Mouse (Mus musculus) limb, embryonic 12.5 days (tissue): ENCODE measurements at regions not wholly inside any gene's neighbourhood (a gene's known extent, or its start where the extent isn't known, plus 50 kb on each side); places are given as distances from the start of the nearest gene placed in this dataset.

Source experiments
- ATAC-seq: fragments of 200-750 bp; cut with Nextera tagmentation; 2 replicates; pipeline ENCODE4 v1.8.0; 2017; ENCODE audit warnings: low read depth, moderate TSS enrichment; ENCODE audit not compliant: insufficient number of reproducible peaks, insufficient read depth, low FRiP score, low TSS enrichment
- H3K27ac ChIP-seq: fragments of 300-500 bp; sonication (generic); 2 replicates; pipeline ENCODE4 v1.5.1; 2016; ENCODE audit warnings: mild to moderate bottlenecking, moderate library complexity
- H3K27me3 ChIP-seq: fragments of 300-500 bp; sonication (generic); 2 replicates; pipeline ENCODE4 v1.6.1; 2016; ENCODE audit warnings: mild to moderate bottlenecking, moderate library complexity
- H3K36me3 ChIP-seq: fragments of 300-500 bp; sonication (generic); 2 replicates; pipeline ENCODE4 v1.6.1; 2016; ENCODE audit warnings: mild to moderate bottlenecking, moderate library complexity
- H3K4me1 ChIP-seq: fragments of 300-500 bp; sonication (generic); replicated peaks from 2 replicates; pipeline ENCODE4 v1.6.1; 2016
- H3K4me2 ChIP-seq: fragments of 300-500 bp; sonication (generic); 2 replicates; pipeline ENCODE4 v1.6.1; 2016; ENCODE audit warnings: mild to moderate bottlenecking, moderate library complexity
- H3K4me3 ChIP-seq: fragments of 300-500 bp; sonication (generic); replicated peaks from 2 replicates; pipeline ENCODE4 v1.5.1; 2016; ENCODE audit warnings: mild to moderate bottlenecking
- H3K9ac ChIP-seq: fragments of 300-500 bp; sonication (generic); replicated peaks from 2 replicates; pipeline ENCODE4 v1.6.1; 2016; ENCODE audit warnings: mild to moderate bottlenecking, moderate library complexity
- H3K9me3 ChIP-seq: fragments of 300-500 bp; sonication (generic); 2 replicates; pipeline ENCODE4 v1.6.1; 2016; ENCODE audit warnings: mild to moderate bottlenecking, moderate library complexity
- WGBS: fragments of 180-500 bp; shearing (Covaris S2); methylation state at CpG from one replicate; pipeline ENCODE4 v1.1.7; 2016; 5-methylcytosine and 5-hydroxymethylcytosine counted together

DNA sequence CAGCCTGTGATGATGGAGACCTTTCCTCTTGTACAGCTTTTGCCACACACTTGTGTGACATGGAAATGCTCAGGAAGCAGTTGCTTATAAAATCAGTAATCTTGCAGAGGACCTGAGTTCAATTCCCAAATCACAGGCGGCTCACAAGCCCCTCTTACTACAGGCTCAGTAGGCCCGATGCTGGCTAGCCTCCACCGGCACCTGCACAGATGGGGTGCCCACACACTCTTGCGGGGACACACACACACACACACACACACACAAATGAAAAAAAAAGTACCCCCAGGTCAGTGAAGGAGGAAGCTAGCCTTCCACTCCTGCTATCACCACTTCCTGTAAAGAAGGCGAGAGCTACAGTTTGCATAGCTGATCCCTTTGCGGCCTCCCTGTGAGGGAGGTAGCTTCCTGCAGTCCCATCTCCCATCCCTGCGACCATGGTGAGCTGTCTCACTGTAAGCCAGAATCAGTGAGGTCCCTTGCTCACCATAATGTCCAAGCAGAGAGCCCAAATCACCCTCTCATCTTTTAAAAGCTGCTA, 462.2 kb downstream of the Cd83 start:
- Histone ChIP-seq H3K9me3 (no peaks in the 10 kb centered on the region), H3K4me1 (peaks cover 16% of the 10 kb centered on the region), H3K36me3 (no peaks in the 10 kb centered on the region), H3K4me2 (no peak overlapping the region), H3K9ac (no peak overlapping the region), H3K27ac (no peak overlapping the region), H3K27me3 (no peaks in the 10 kb centered on the region), H3K4me3 (no peak overlapping the region)
- no peak for ATAC-seq
- WGBS = 80% methylated on average over 7 of the region's 7 CpGs

DNA sequence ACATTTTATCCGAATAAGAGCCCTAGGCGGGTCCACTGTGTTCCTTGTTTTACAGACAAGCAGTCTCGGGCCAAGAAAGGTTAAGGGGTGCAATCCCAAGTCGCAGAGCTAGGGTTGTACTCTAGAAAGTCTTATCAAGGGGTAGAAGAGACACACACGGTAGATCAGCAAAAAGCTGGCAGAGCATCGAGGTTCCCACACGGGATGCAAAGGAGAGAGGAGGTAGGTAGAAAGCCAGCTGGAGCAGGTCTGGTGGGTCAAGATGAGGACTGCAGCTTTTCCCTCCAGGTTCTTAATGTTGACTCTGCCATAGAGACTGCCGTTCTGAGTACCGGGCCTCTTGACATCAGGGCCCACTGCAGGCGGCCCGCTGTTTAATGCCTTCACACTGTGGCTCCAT, 463.3 kb downstream of the Cd83 start:
- WGBS = 69% methylated on average over 11 of the region's 11 CpGs
- Histone ChIP-seq H3K4me1 (peaks cover 25% of the 10 kb centered on the region), H3K9ac (no peak overlapping the region), H3K27me3 (no peaks in the 10 kb centered on the region), H3K9me3 (no peaks in the 10 kb centered on the region), H3K27ac (0 out of 2 replicates have a peak overlapping the region, but pooled peaks have one; percentile 46), H3K4me3 (no peak overlapping the region), H3K4me2 (no peak overlapping the region; the same call in 1 of the 2 replicates), H3K36me3 (no peaks in the 10 kb centered on the region)
- no peak for ATAC-seq

DNA sequence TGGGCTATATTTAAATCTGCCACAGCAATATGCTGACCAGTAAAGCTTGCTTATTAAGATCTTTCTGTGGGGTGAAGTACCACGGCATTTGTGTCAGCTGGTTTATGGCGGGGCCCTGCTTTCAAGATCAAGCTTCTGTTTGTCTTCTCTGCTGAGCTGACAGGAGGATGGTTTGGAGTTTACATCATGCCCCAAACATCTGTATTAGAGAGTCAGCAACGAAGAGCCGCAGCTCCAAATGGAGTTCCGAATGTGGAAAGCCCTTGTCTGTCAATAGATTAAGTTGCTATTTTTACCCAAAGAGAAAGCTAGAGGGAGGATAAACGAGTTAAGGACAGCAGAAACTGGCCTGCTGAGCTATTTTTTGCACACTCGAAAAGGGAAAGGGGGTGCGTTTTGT, 463.8 kb downstream of the Cd83 start:
- Histone ChIP-seq H3K27ac (peak overlapping the region; percentile 46; the same call in 1 of the 2 replicates), H3K4me2 (no peak overlapping the region; the same call in 1 of the 2 replicates), H3K4me1 (peaks cover 25% of the 10 kb centered on the region), H3K36me3 (no peaks in the 10 kb centered on the region), H3K9me3 (no peaks in the 10 kb centered on the region), H3K27me3 (no peaks in the 10 kb centered on the region), H3K9ac (no peak overlapping the region), H3K4me3 (no peak overlapping the region)
- 37% methylated on average over 8 of the region's 8 CpGs for WGBS
- no peak for ATAC-seq

DNA sequence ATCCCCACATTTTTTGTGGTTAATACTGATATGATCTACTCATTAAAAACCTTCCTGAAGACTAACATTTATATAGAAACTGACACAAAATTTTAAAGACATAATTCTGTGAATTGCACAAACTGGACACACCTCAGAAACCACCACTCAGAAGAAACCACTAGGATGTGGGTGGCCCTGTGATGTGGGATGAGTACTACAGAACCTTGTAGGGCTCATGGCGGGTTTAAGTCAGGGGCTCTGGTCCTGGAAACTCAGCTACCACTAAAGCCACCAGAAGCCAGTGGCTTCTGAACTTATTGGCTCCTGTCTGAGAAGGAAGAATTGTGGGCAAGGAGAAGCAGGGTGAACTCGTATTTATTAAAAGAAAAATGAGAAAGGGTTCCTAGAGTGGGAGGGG, 464.5 kb downstream of the Cd83 start:
- 81% methylated on average over 2 of the region's 2 CpGs for WGBS
- H3K4me1 ChIP-seq = peaks cover 25% of the 10 kb centered on the region
- no peak overlapping the region for H3K27ac ChIP-seq
- H3K36me3 ChIP-seq = no peaks in the 10 kb centered on the region
- H3K4me3 ChIP-seq = no peak overlapping the region
- ATAC-seq = no peak
- H3K27me3 ChIP-seq = no peaks in the 10 kb centered on the region
- H3K9ac ChIP-seq = no peak overlapping the region
- no peaks in the 10 kb centered on the region for H3K9me3 ChIP-seq
- H3K4me2 ChIP-seq = no peak overlapping the region

DNA sequence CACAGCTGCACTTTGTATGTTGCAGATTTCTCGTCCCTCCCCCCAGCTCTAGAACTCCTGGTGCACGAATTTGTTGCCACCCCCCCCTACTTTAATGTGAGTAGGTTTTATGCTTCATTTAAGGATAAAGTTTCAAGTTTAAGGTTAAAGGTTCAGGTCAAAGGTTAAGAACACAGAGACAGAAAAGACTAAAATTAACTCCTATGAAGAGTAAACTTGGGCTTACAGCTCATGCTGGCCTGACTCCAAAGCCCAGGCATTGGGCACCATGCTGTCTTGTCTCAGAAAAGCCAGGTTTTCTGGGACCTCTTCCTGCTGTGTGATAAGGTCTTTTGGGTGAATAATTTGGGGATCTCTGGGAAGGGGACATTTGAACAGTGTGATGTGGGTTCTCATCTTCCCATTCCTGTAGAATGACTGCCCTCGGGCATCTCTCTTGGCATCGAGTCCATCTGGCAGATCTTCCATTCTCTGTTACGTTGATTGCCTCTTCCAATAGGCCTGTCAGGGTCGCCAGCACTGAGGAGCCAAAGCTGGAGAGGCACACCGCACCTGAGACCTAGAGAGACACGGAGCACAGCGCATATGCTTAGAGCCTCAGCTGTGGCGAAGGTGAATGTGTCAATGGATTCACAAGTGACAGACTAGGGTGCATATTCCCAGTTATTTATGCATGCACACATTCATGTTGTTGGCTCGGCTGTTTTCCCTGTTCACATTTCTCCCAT, 466.1 kb downstream of the Cd83 start:
- 84% methylated on average over 11 of the region's 11 CpGs for WGBS
- no peak overlapping the region for H3K27ac ChIP-seq
- no peak for ATAC-seq
- H3K36me3 ChIP-seq = no peaks in the 10 kb centered on the region
- no peaks in the 10 kb centered on the region for H3K27me3 ChIP-seq
- no peak overlapping the region for H3K9ac ChIP-seq
- no peak overlapping the region for H3K4me3 ChIP-seq
- H3K4me2 ChIP-seq = no peak overlapping the region
- H3K9me3 ChIP-seq = no peaks in the 10 kb centered on the region
- peaks cover 25% of the 10 kb centered on the region for H3K4me1 ChIP-seq

DNA sequence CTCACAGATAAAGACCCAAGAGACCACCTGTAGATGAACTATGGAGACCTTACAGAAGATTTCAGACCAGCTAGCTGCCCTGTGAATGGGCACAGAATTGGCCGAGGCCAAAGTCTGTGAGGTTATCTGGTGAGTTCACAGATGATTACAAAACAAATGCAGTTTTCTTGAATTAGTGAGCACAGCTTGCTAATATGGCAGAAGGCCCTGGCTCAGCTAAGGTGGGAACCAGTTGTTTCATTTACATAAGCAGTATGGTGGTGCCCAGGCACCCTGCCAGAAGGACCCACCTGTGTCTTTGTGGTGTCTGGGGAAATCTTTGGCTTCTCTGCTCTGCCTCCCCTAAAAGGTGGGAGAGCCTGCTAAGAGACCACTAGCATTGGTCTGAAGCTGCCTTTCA, 466.9 kb downstream of the Cd83 start:
- H3K4me1 ChIP-seq = peaks cover 21% of the 10 kb centered on the region
- no peak overlapping the region for H3K27ac ChIP-seq
- WGBS = 85% methylated on average over 1 of the region's 1 CpGs
- no peaks in the 10 kb centered on the region for H3K27me3 ChIP-seq
- H3K4me2 ChIP-seq = no peak overlapping the region
- H3K36me3 ChIP-seq = no peaks in the 10 kb centered on the region
- H3K4me3 ChIP-seq = no peak overlapping the region
- H3K9me3 ChIP-seq = no peaks in the 10 kb centered on the region
- ATAC-seq = no peak
- no peak overlapping the region for H3K9ac ChIP-seq

DNA sequence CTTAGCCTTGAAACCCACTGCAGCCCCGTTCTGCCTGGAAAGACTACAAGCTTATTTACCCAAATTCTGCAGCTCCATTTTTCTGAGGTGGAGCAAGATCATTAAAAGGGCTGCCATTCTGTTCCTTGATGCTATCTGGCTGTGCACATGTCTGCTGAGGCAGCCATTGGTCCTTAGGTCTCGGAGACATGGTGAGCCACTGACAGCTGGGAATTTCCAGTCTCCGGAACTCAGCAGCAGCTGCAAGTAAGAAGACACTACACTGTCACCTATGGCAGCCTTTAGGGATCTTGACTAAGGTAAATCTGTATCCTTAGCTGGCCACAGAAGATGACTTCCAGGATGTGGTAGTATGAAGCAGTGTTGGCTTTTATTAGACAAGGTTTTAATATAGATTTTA, 467.9 kb downstream of the Cd83 start:
- WGBS = 67% methylated on average over 3 of the region's 3 CpGs
- Histone ChIP-seq H3K27ac (no peak overlapping the region), H3K9me3 (no peaks in the 10 kb centered on the region), H3K4me2 (no peak overlapping the region), H3K4me1 (peaks cover 21% of the 10 kb centered on the region), H3K27me3 (no peaks in the 10 kb centered on the region), H3K4me3 (no peak overlapping the region), H3K36me3 (no peaks in the 10 kb centered on the region), H3K9ac (no peak overlapping the region)
- ATAC-seq = no peak

DNA sequence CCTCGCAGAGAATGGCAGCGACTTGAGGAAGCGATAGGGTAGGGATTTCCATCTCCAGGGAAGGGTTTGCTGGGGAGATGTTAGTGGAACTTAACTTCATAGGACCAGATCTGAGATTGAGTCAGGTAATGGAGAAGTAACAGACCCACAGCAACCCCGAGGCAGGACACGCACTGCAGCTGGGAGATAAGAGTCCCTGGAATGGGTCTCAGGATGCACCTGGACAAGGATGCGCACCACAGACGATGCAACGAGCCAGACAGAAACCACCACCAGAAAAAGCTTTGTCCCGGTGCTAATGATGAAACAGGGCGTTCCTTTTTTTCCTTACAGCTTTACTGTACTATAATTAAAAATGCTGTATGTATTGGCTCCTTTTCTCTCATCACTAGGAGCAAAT, 470.9 kb upstream of the Jarid2 start:
- no peak overlapping the region for H3K9ac ChIP-seq
- H3K4me2 ChIP-seq = no peak overlapping the region
- H3K36me3 ChIP-seq = no peaks in the 10 kb centered on the region
- no peaks in the 10 kb centered on the region for H3K27me3 ChIP-seq
- ATAC-seq = no peak
- H3K27ac ChIP-seq = no peak overlapping the region
- 89% methylated on average over 10 of the region's 10 CpGs for WGBS
- no peak overlapping the region for H3K4me3 ChIP-seq
- no peaks in the 10 kb centered on the region for H3K9me3 ChIP-seq
- H3K4me1 ChIP-seq = peaks cover 19% of the 10 kb centered on the region

DNA sequence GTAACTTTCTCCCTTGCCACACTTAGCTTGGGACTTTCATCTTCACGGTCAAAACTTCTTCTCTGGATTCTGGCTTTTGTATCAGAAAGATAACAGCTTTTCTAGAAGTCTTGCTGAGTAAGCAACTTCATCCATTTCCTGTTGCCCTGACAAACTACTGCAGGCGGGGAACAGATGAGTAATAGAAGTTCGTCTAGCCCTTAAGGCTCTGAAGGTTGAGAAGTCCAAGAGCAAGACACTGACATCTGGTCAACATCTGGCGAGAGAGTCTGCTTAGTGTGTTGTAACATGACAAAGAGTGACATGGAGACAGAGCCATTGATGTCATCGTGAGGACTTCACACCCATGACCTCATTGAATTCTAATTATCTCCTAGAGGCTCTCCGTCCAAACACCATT, 469.2 kb upstream of the Jarid2 start:
- no peaks in the 10 kb centered on the region for H3K36me3 ChIP-seq
- no peaks in the 10 kb centered on the region for H3K9me3 ChIP-seq
- H3K27me3 ChIP-seq = no peaks in the 10 kb centered on the region
- peaks cover 19% of the 10 kb centered on the region for H3K4me1 ChIP-seq
- WGBS = 37% methylated on average over 6 of the region's 6 CpGs
- no peak overlapping the region for H3K9ac ChIP-seq
- no peak overlapping the region for H3K27ac ChIP-seq
- no peak for ATAC-seq
- H3K4me2 ChIP-seq = no peak overlapping the region
- H3K4me3 ChIP-seq = no peak overlapping the region

DNA sequence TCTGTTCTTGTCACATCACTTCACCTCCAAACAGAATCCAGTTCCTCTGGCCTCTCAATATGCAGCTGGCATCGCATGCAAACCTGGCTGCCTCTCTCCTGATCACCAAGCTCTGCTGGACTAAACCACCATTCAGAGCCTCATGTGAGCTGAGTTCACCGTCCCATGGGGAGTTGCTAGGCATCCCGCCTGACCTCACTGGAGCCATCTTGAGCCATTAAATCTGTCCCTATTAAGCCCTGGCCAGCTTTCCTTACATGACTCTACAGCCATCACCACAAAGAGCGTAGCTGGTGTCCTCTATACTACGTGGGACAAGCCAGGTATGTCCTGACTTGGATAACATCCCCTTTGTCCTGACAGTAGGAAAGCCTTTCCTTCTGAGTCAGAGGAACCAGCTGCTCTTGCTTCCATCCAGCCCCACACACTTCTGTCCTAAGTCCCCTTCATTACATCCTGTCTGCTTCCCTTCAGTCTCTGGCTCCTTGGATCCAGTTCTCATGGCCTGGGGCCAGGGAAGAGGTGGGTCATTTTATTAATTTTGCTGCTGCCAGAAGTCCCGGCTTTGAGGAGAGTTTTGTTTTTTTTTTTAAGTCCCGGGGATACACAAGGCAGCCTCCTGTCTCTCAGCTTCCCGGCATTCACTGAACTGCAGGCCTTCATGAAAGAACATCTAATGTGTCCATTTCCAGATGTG, 468.5 kb upstream of the Jarid2 start:
- Histone ChIP-seq H3K9ac (no peak overlapping the region), H3K4me2 (no peak overlapping the region), H3K36me3 (no peaks in the 10 kb centered on the region), H3K27me3 (no peaks in the 10 kb centered on the region), H3K27ac (peak overlapping the region; percentile 18), H3K4me3 (no peak overlapping the region), H3K4me1 (peaks cover 19% of the 10 kb centered on the region), H3K9me3 (no peaks in the 10 kb centered on the region)
- whole genome bisulfite sequencing = 51% methylated on average over 8 of the region's 8 CpGs
- no peak for ATAC-seq

DNA sequence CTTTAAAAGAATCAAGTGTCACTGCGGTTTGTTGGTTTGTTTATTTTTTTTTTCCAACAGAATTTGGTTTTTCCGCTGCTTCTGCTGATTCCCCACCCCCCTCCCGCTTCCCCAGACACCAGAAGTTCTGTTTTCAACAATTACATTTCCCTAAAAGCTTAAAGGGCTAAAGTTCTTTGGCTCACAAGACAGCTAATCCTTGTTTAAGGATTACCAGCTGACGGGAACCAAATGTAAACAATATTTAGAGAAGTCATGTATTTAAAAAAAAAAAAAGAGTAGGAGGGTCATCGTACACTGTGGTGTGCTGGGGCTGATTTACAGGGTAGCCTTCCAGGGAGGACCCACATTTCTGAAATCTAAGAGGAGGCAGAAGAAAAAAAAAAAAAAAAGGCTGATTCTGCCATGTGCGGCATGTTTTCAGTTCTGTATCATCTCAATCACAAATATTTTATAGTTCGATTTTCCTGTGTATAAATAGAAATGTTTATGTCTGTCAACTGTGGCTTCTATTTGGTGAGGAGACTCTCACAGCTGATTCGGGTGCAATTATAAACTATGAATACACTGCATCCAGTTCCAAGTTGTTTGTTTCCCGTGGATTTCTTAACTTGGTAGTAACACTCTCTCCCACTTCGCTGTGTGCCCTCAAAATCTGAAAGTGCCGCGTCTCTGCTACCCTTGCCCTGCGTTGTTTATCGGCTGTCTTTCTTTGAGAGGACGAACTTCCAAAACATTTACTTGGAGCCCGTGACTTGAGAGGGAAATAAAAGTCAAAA, 456.3 kb upstream of the Jarid2 start:
- Histone ChIP-seq H3K36me3 (no peaks in the 10 kb centered on the region), H3K27me3 (no peaks in the 10 kb centered on the region), H3K9me3 (no peaks in the 10 kb centered on the region), H3K9ac (no peak overlapping the region), H3K4me1 (no peaks in the 10 kb centered on the region), H3K4me3 (no peak overlapping the region), H3K27ac (no peak overlapping the region), H3K4me2 (no peak overlapping the region)
- no peak for ATAC-seq
- WGBS = 78% methylated on average over 16 of the region's 16 CpGs
